Mouse (Mus musculus): ENCODE measurements around the gene Inpp5k. TPM values are rescaled to one million over a fixed set of nuclear protein-coding genes. Genes with fewer than 3 reads are reported as not detected.
"Not testable (repeated sequence)": the region's sequence is repeated elsewhere in the genome, so short reads cannot be mapped to it uniquely, and the experiment has no call there.

Inpp5k gene
- total RNA-seq, 2 experiments from 2014 or later: 46.3 to 47.0 TPM

DNA sequence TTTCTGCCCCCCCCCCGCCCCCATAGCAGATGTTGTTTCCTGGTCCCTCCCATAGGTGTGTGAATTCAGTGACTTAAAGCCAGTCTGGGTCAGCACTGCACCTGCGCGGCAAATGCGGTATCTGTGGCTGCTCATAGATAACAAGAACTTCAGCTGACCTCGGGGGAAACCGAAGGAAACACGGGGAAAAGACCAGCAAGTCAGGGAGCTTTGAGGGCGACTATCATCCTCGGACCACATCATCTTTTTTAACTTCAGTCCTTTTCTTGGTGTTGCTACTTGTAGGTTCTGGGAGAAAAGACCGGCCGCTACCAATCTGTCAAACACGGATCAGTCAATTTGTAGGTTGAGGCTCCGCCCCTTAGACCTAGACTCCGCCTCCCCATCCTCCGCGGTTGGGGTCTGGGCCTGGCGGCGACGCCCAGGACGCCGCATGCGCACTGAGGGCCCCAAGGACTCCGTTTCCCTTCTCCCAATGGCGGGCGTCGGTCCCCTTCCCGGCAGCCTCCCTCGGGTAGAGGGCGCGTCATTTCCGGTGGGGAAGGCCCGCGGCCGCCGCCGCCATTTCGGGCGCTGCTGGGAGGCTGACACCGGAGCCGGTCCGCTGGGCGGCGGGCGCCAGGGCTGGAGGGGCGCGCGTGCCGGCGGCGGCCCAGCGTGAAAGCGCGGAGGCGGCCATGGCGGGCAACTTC, 48.1 kb downstream of the Inpp5k start, which contains the start of gene Crk:
TSS of gene Crk (plus strand) at position 513 of the 692 bp plus-strand sequence.
- peak; percentile 97 to 98 for DNase-seq

DNA sequence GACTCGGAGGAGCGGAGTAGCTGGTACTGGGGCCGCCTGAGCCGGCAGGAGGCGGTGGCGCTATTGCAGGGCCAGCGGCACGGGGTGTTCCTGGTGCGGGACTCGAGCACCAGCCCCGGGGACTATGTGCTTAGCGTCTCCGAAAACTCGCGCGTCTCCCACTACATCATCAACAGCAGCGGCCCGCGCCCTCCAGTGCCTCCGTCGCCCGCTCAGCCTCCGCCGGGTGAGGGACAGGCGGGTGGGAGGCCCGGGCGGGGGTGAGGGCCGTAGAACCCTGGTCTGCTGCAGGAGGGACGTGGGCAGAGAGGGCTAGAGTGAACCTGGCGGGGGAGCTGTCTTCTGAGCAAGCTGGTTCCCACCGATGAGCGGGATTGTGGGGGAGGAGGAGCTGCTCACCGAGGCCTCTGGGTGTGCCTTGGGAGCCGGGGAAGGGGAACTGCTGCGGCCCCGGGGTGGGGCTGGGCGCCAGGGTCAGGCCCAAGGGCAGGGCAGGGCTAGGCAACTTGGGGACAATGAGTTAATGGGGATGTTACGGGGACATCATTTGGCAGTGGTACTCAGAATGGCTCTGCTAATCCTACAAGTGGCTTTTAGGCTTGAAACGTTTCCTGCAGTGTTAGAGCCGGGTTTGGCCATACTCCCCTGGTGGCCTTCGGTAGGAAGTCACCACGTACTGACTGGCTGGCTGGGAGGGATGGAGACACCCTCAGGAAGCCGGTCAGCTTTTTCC, 48.8 kb downstream of the Inpp5k start:
- DNase-seq: no peak

- DNase-seq: no peak
These were observed 53.7 kb downstream of the Inpp5k start for GRCm38 (mm10) chr11:75684462-75684861.

DNA sequence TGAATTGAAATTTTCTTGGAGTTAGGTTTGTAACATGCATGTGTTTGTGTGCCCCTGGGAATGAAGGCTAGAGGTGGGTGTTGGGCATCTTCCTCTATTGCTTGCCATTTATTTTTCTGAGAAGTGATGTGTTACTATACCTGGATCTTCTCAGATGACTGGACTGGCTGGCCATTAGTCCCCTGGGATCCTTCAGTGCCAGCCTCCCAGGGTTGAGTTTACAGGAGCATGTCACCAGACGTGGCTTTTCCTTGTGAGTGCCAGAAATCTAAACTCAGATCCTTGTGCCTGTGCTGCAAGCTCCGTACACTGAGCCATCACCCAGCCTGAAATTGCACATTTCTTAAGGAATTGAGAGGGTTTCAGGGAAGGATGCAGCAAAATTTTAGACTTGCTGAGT, 54.2 kb downstream of the Inpp5k start:
- no peak for DNase-seq

DNA sequence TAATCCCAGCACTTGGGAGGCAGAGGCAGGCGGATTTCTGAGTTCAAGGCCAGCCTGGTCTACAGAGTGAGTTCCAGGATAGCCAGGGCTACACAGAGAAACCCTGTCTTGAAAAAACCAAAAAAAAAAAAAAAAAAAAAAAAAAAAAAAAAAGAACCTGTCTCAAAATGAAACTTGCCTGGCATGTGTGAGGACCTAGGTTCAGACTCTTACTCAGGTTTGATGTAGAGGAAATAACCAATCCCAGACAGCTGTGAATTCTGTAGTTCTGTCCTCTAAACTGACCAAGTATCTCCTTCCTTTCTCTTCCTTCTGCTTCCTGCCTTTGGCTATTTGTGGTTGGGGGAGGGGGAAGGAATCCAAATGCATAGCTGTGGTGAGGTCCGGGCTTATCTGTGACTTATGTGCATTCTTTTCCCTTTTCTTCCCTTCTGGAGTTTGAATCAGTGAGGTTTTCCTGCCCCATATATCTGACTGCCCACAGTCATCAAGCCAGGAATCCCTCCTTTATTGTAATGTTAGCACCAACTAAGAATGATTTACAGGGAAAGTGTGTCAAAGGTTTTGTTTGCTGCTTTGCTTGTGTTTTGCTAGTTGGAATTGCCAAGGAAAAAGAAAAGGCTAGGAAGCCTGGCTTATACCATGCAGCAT, 56.7 kb downstream of the Inpp5k start:
- DNase-seq: no peak

DNA sequence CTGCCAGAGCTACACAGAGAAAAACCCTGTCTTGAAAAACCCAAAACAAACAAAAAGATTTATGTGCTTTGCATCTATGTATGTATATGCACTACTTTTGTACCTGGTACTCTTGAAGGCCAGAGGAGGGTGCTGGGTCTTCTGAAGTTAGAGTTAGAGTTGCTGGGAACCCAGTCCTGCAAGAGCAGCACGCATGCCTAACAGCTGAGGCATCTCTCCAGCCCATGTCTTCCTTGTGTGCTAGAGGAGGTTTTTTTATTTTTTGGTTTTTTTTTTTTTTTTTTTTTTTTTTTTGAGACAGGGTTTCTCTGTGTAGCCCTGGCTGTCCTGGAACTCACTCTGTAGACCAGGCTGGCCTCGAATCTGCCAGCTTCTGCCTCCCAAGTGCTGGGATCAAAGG, 57.3 kb downstream of the Inpp5k start:
- no peak for DNase-seq

DNA sequence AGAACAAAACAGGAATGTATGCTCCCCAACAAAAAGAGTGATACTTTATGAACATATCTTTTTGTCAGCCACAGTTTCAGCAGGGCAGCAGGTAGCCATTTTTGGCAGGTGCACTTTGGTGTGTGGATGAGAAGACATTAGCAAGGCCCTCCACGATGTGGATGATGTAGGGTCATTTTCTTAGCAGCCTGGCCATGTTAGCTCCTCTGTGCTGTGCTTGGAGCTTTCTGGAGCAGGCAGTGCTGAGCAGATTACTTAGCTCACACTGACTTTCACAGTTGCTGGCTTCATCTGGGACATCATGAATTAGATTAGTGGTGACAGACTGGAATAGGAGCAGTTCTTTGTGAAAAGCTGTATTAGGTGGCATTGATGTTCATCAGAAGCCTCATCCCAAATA, 59.2 kb downstream of the Inpp5k start:
- DNase-seq: peak in 1 of 2 experiments; percentile 11

DNA sequence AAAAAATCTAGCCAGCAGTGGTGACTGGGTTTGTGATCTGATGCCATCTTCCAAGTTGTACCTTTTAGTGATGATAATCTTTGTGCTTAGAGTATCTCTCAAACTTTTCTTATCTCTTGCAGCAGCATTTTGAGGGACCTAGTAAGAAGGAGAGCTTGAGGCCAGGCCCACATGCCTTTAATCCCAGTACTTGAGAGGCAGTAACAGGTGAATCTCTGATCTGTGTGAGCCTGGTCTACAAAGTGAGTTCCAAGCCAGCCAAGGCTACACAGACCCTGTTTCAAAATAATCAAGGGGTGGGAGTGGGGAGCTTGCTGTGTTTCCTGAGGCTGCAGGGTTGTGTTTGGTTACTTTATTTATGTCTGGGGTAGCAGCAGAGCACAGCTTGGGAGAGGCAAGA, 60.3 kb downstream of the Inpp5k start:
- DNase-seq: no peak

DNA sequence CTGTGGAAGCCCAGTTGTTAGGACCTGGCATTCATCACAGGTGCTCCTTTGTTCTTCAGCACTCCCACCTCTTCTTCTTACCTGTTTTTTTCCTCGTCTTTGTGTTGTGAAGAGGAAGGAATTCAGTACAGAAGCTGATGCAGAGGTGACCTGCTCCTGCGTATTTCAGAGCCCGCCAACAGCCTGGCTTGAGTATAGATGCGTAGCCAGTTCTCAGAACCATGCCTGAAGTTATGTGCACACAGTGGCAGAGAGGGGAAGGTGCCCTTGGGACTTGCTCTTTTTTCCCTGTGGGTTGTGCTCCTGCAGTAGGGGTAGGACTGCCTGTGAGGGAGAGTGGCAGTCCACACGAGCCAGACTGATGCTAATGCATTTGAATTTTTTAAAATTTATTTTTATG, 62.8 kb downstream of the Inpp5k start:
- no peak for DNase-seq

GRCm38 (mm10) chr11:75697464-75697863, 66.7 kb downstream of the Inpp5k start:
- DNase-seq: not testable (repeated sequence)

Other genes with a start within 250 kb of the Inpp5k start
- gene Serpinf1, start 208.3 kb upstream of the Inpp5k start, total RNA-seq (2021): 10 to 100 TPM; 12.5 to 17.0 TPM
- under 1 TPM; 0.40 to 0.50 TPM for gene Serpinf2, start 191.4 kb upstream of the Inpp5k start, total RNA-seq (2021)
- 10 to 100 TPM; 20.6 to 22.6 TPM for gene Wdr81, start 176.3 kb upstream of the Inpp5k start, total RNA-seq (2021)
- under 1 TPM; 0.40 to 0.85 TPM for gene Tlcd2, start 169.3 kb upstream of the Inpp5k start, total RNA-seq (2021)
- gene Prpf8, start 144.2 kb upstream of the Inpp5k start, total RNA-seq (2021): 100 to 1,000 TPM; 126 to 130 TPM
- 1 to 10 TPM in 1 of 2 experiments, under 1 TPM in 1; 0.90 to 1.3 TPM for gene Rilp, start 120.9 kb upstream of the Inpp5k start, total RNA-seq (2021)
- gene Scarf1, start 117.4 kb upstream of the Inpp5k start, total RNA-seq (2021): 1 to 10 TPM; 1.1 TPM
- gene Slc43a2, start 99.3 kb upstream of the Inpp5k start, total RNA-seq (2021): 10 to 100 TPM; 50.7 to 51.3 TPM
- gene Pitpna, start 42.9 kb upstream of the Inpp5k start, total RNA-seq (2021): 100 to 1,000 TPM; 283 to 291 TPM
- 10 to 100 TPM; 13.4 to 17.1 TPM for gene Myo1c, start 19.5 kb downstream of the Inpp5k start, total RNA-seq (2021)
- gene Crk, start 48.3 kb downstream of the Inpp5k start, total RNA-seq (2021): 100 to 1,000 TPM; 129 to 137 TPM
- gene Ywhae, start 101.9 kb downstream of the Inpp5k start, total RNA-seq (2021): 1,000 to 10,000 TPM; 1,159 to 1,269 TPM
- gene Doc2b, start 165.1 kb downstream of the Inpp5k start, total RNA-seq (2021): 100 to 1,000 TPM; 100 to 102 TPM